Mouse (Mus musculus) large intestine, adult 2 months (tissue): ENCODE measurements around the gene Gm8020. TPM values are rescaled to one million over a fixed set of nuclear protein-coding genes. Genes with fewer than 3 reads are reported as not detected.
"Not testable (repeated sequence)": the region's sequence is repeated elsewhere in the genome, so short reads cannot be mapped to it uniquely, and the experiment has no call there.

Source experiments
- DNase-seq: peaks from one replicate; pipeline ENCODE4 v3.0.0-alpha.2; 2012; ENCODE audit warnings: low read depth, low spot score
- WGBS: fragments of 180-500 bp; shearing (Covaris S2); methylation state at CpG from one replicate; pipeline ENCODE4 v1.1.7; 2018; 5-methylcytosine and 5-hydroxymethylcytosine counted together
- polyA plus RNA-seq: library from polyadenylated mRNA; depleted of rRNA; stranded (reverse); fragments of >200 nt; gene quantifications from 2 replicates; pipeline ENCODE4 v1.2.3, GENCODE M21; 2012; rRNA removed

Gm8020 gene
- polyA plus RNA-seq = not detected in 2 replicates

DNA sequence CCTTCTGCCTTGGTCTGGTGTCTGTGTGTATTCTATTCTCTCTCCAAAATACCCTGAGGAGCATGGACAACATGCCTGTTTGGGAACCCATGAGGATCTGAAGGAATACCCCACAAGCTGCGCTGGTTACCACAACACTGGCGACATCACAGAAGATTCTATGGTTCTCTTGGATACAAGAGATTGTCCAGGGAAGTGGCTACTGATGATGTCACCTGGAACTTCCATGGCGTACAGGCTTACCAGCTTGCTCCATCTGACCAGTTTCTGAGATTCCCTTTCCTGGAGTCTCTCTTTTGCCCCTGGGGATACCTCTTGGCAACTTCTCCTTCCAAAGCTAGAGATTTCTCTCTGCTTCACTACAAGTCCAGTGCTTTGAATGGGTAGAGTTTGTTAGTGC lies at the start of gene Gm8020:
TSS of gene Gm8020 (minus strand) at position 101 of the 400 bp plus-strand sequence.
- not testable (repeated sequence) for DNase-seq
- WGBS = 80% methylated on average over 2 of the region's 3 CpGs

DNA sequence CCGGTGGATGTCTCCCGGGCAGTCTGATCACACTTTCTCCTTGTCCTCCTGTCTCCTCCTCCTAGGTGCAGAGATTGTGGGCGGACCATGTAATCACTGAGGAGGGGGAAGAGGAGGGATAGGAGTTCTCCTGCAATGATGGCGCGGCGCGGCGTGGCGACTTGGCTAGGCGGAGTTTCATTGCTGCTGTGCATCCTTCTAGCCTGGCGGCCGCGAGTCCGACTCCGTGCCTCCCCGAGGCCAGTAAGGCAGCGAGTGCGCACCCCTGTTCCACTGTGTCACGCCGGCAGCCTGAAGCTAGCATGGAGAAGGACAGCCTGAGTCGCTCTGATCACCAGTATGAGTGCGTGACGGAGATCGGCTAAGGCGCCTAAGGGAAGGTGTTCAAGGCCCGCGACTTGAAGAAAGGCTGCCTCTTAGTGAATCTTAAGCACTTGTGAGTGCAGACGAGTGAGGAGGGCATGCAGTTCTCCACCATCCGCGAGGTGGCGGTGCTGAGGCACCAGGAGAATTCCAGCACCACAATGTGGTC lies 41.1 kb upstream of the Gm8020 start:
- 22% methylated on average over 26 of the region's 31 CpGs for WGBS
- not testable (repeated sequence) for DNase-seq

DNA sequence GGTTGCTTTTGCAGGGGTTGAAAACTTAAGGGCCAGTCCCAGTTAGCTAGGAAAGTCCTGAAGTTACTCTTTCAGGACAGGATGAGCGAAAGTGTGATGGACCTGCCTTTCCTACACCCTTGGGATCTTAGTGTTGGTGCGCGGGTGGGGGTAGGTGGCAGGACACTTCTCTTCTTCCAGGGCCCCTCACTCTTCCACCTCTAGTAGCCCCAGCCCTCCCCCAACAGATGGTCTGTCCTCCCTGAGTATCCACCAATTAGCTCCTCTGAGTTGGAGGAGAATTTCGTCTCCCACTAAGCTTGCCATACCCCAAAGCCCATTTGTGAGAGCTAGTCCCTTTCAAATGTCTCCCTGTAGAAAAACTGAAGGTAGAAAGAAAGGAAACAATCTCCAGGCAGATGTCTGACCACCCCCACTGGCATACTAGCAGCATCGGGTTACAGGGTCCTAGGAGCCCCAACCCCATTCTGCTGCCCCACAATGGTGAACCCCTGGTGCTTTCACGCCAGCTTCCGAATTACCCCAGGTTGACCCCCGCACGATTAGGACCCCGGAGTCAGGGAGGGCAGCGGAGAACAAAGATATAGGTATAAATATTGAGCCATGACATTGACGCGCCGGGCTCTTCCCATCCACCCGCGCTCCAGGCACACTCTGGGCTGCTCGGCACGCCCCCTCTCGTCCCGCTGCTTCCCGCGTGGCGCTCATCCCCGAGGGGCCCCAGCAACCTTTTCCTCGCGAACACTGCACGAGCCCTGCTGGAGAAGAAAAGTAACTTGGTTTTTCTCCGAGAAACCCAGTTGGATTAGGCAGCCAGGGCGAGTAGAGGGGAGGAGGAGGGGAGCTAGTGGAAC lies 40.4 kb upstream of the Gm8020 start:
- 28% methylated on average over 21 of the region's 29 CpGs for WGBS
- DNase-seq = not testable (repeated sequence)

DNA sequence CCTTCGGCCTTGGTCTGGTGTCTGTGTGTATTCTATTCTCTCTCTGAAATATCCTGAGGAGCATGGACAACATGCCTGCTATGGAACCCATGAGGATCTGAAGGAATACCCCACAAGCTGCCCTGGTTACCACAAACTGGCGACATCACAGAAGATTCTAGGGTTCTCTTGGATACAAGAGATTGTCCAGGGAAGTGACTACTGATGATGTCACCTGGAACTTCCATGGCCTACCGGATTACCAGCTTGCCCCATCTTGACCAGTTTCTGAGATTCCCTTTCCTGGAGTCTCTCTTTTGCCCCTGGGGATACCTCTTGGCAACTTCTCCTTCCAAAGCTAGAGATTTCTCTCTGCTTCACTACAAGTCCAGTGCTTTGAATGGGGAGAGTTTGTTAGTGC lies 22.0 kb upstream of the Gm8020 start, which contains the start of gene Gm8024:
TSS of gene Gm8024 (minus strand) at position 101 of the 400 bp plus-strand sequence.
- DNase-seq = not testable (repeated sequence)
- 94% methylated on average over 1 of the region's 3 CpGs for WGBS

DNA sequence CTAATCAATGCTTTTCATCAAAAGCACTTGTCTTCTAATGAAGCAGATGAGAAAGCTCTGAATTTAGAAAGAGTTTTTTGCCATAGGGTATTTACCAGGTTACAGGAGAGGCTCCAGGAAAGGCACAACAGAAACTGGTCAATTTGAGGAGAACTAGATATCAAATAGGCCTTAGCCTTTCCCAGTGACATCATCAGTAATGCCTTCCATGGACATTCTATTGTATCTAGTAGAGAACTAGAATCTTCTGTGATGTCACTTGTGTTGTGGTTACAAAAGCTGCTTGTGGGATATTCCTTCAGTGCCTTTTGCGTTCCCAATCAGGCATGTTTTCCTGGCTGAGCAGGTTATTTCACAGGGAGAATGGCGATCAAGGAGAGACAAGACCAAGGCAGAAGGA lies 38.6 kb downstream of the Gm8020 start, which contains the start of gene Gm8011:
TSS of gene Gm8011 (plus strand) at position 301 of the 400 bp plus-strand sequence.
- not testable (repeated sequence) for DNase-seq
- 44% methylated on average over 2 of the region's 2 CpGs for WGBS

Other genes with a start within 250 kb of the Gm8020 start
- not detected in 2 replicates for gene Gm17026, start 242.3 kb downstream of the Gm8020 start, polyA plus RNA-seq
- gene Gm9611, start 205.0 kb downstream of the Gm8020 start, polyA plus RNA-seq = not detected in 2 replicates
- not detected in 2 replicates for gene Gm7995, start 192.1 kb downstream of the Gm8020 start, polyA plus RNA-seq
- not detected in 2 replicates for gene Gm8005, start 62.7 kb downstream of the Gm8020 start, polyA plus RNA-seq
- gene Gm8011, start 38.5 kb downstream of the Gm8020 start, polyA plus RNA-seq = not detected in 2 replicates
- gene Gm8024, start 21.9 kb upstream of the Gm8020 start, polyA plus RNA-seq = not detected in 2 replicates
- gene Gm17124, start 97.5 kb upstream of the Gm8020 start, polyA plus RNA-seq = not detected in 2 replicates
- gene Gm3633, start 139.6 kb upstream of the Gm8020 start, polyA plus RNA-seq = not detected in 2 replicates
- gene Gm10378, start 153.6 kb upstream of the Gm8020 start, polyA plus RNA-seq = not detected in 2 replicates